Mouse (Mus musculus): Measurements from ENCODE around the gene Ctnnb1.
"Not testable (repeated sequence)": the region's sequence is repeated elsewhere in the genome, so short reads cannot be mapped to it uniquely, and the experiment has no call there.

Gene Ctnnb1

DNA sequence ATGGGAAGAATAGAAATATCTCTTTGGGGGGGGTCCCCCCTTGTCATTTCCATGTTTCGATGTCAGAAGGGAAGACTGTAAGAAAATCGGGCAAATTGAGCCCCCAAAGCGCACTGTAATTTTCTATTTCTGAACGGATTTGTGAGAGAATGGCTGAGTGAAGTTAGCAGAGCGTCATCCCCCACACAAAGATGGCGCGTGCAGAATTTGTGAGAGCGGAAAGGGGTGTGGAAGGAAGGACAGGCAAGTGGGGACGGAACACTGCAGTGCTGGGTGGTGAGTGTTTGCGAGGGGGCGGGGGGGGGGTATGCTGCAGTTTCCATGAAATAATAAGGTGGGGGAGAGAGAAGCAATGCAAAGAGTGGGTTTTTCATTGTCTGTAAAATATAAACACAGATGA lies at the start of gene Ctnnb1:
Ctnnb1 (plus strand) TSS at position 136 of the 400 bp plus-strand sequence.
- DNase-seq (ENCODE audit: low spot score in 2 of 2), result no peak

DNA sequence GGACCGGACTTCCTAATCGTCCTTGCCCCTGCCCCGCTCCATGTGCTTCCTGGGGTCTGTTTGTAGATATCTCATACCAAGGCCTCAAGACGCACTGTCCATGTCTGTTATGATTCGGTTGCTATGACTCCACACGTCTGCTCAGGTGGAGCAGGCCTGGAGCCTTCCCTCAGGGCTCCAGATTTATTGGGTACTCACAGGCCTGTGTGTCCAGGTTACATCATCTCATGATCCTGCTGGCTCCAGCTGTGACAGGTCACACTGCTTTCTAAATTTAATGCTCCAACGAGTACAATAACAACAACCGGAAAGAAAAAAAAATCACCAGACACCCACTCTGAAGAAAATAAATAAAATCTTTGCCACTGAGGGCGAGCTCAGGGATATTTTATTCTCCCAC lies 48.7 kb upstream of the Ctnnb1 start:
- no peak for DNase-seq (ENCODE audit: low spot score in 2 of 2)

DNA sequence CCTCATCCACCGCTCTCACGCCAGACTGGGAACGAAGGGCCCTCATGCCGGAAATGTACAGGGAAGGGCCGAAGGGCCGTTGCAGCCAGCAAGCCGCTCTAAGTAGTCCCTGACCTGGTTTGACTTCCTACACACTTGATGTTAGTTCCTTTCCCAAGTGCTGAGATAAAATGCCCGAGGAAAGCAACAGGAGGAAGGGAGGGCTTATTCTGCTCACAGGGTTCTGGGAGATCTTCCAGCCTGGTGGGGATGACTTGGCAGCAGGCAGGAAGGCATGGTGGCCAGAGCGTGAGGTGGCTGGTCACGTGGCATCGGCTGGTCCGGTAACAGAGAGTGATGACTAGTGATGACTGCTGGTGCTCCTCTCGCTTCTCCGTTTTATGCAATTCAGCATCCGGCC lies 47.9 kb upstream of the Ctnnb1 start:
- no peak for DNase-seq (ENCODE audit: low spot score in 2 of 2)

- no peak for DNase-seq (ENCODE audit: low spot score in 2 of 2)
Observed at GRCm38 (mm10) chr9:120881839-120882238, 47.2 kb upstream of the Ctnnb1 start.

- DNase-seq (ENCODE audit: low spot score in 2 of 2), result peak in 1 of 2 experiments; percentile 22
Observed at GRCm38 (mm10) chr9:120884726-120885125, 44.3 kb upstream of the Ctnnb1 start.

GRCm38 (mm10) chr9:120887631-120888030 lies 41.4 kb upstream of the Ctnnb1 start:
- no peak for DNase-seq (ENCODE audit: low spot score in 2 of 2)

- no peak for DNase-seq (ENCODE audit: low spot score in 2 of 2)
Observed at GRCm38 (mm10) chr9:120893435-120893834, 35.6 kb upstream of the Ctnnb1 start.

DNA sequence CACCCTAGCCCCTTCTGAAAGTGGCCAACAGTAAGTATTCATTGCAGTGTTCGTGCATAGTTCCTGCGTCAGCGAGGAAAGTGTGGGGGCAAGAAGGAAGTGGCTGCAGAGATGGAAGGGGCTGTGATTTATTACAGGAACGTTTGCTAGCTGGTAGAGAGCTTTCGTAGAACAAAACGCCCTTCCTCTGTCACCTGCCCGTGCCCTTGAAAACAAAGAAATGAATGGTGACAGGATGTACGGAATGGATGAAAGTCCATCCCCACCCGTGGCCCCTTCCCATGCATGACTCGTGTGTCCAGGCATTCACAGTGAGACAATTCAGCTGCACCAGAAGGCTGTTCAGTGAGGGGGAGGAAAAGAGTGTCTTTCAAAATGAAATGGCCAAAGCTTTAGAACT lies 35.0 kb upstream of the Ctnnb1 start:
- DNase-seq (ENCODE audit: low spot score in 2 of 2), result no peak

DNA sequence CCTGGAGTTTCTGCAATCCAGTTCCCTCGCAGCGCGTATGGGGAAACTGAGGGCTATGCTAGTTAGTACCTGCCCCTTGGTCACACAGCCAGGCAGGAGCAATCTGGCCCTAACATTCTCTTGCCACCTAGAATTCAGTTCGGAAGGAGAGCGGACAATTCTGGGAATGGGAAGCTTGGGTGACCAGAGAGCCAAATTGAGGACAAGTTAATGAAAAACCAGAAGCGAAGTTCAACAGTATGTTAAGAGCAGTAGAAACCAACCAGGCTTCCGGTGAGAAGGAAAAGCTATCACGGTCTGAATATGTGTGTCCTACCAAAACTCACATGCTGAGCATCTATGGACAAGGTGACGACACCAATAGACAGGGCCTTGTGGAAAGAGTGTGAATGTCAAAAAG lies 34.6 kb upstream of the Ctnnb1 start:
- no peak for DNase-seq (ENCODE audit: low spot score in 2 of 2)

DNA sequence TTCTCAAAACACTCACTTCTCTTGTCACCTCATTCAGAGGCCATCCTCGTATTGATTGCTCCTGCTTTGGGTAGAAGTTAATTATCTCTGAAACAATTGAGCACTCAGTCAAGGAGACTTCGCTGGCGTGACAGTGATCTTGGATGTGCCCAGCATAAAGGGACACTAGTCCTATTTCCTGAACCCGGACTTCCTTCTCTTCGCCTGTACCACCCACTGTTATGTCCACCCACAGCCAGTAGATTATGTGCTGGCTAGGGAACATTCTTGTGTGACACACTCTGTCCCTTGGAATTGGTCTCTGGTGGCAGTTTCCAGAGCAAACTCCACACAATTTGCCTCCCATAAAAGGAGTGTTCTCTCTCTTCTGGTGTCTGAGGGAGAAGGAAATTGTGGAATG lies 32.5 kb upstream of the Ctnnb1 start:
- DNase-seq (ENCODE audit: low spot score in 2 of 2), result no peak

- no peak for DNase-seq (ENCODE audit: low spot score in 2 of 2)
Observed at GRCm38 (mm10) chr9:120897269-120897668, 31.7 kb upstream of the Ctnnb1 start.

- DNase-seq (ENCODE audit: low spot score in 2 of 2), result no peak
Observed at GRCm38 (mm10) chr9:120899833-120900232, 29.2 kb upstream of the Ctnnb1 start.

GRCm38 (mm10) chr9:120900338-120901274 lies 28.4 kb upstream of the Ctnnb1 start:
- DNase-seq (ENCODE audit: low spot score in 2 of 2), result no peak

- no peak for DNase-seq (ENCODE audit: low spot score in 2 of 2)
Observed at GRCm38 (mm10) chr9:120902562-120902961, 26.5 kb upstream of the Ctnnb1 start.

- DNase-seq (ENCODE audit: low spot score in 2 of 2), result no peak
Observed at GRCm38 (mm10) chr9:120908461-120908860, 20.6 kb upstream of the Ctnnb1 start.

DNA sequence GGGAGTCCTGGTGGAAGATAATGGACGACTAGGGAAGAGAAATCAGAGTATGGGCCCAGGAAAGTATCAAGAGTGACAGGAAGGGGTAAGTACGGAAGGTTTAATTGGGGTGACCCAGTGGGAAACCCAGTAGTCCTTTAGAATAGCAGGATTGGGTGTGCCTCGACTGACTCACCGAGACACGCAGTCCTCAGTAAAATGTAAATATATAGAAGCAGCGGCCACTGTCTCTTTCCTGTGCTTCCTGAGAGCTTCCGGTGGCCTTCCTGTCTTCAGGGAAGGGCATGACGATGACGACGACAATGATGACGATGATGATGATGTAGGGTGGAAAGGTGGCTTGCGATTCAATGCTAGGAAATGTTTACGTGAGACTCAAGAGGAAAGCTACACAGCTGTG lies 15.9 kb upstream of the Ctnnb1 start:
- DNase-seq (ENCODE audit: low spot score in 2 of 2), result no peak

DNA sequence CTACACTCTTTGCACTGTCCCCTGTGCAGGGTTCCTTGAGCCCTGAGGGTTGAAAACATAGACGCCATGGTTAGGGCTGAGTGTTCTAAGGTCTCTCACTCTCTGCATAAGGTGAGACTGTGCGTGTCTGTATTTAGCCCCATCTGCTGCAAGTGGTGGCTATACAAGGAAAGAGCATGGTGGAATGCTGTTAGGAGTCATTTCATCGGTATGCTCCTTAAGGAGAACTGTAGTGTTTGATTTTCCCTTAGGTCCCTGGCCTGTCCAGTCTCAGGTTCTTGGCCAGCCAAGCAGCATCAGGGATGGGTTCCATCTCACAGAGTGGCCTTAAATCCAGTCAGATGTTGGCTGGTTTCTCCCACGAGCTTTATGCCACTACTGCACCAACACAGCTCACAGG lies 14.6 kb upstream of the Ctnnb1 start:
- DNase-seq (ENCODE audit: low spot score in 2 of 2), result no peak

GRCm38 (mm10) chr9:120914877-120915459 lies 14.0 kb upstream of the Ctnnb1 start:
- DNase-seq (ENCODE audit: low spot score in 2 of 2), result no peak

DNA sequence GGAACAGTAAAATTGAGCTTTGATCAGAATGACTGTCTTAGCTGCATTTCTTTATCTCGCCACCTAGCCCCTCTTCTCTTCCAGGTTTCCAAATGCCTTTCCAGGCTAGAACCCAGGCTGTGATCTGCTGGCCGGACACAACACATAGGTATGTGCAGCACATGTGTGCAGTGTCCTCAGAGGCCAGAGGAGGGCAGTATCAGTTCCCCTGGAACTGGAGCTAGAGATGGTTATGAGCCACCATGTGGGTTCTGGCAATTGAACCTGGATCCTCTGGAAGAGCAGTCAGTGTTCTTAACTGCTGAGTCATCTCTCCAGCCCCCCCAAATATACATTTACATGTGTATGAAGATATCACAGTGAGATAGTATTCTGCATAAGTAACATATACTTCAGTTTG lies 11.4 kb upstream of the Ctnnb1 start:
- not testable (repeated sequence) for DNase-seq (ENCODE audit: low spot score in 2 of 2)

- no peak for DNase-seq (ENCODE audit: low spot score in 2 of 2)
Observed at GRCm38 (mm10) chr9:120918211-120918610, 10.8 kb upstream of the Ctnnb1 start.

- peak in 1 of 2 experiments; percentile 43 for DNase-seq (ENCODE audit: low spot score in 2 of 2)
Observed at GRCm38 (mm10) chr9:120918642-120919041, 10.4 kb upstream of the Ctnnb1 start.

DNA sequence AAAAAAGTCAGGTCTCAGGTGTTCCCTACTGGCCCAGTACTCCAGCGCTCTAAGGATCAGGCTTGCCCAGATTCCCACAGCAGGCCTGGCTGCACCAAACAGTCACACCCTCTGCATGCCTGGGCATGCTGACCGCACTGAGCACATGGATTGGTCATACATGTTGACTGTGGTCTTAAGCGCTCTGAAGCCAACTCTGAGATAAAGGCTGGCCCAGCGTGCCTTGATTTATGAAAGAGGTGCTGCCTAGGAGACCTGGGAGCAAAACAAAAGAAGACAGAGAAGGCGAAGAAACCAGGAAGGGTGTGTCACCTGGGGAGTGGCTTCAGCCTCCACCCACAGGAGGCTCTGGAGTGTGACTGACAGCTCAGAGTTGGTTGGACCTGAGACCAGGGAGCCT lies 9.9 kb upstream of the Ctnnb1 start:
- DNase-seq (ENCODE audit: low spot score in 2 of 2), result no peak

GRCm38 (mm10) chr9:120926126-120926525 lies 2.9 kb upstream of the Ctnnb1 start:
- DNase-seq (ENCODE audit: low spot score in 2 of 2), result no peak
